Mouse (Mus musculus) A20 (cell line): ENCODE measurements at regions not wholly inside any gene's neighbourhood (a gene's known extent, or its start where the extent isn't known, plus 50 kb on each side); places are given as distances from the start of the nearest gene placed in this dataset.
A peak's percentile ranks its signal among the peaks of the same experiment; 100 is the strongest.
"Not testable (repeated sequence)": the region's sequence is repeated elsewhere in the genome, so short reads cannot be mapped to it uniquely, and the experiment has no call there.

ENCODE experiments used
- DNase-seq: peaks from one replicate; pipeline ENCODE4 v3.0.0-alpha.2; 2011; ENCODE audit warnings: low read depth, low spot score

GRCm38 (mm10) chr14:87612871-87613270, 196.4 kb downstream of the Tdrd3 start:
- no peak for DNase-seq

DNA sequence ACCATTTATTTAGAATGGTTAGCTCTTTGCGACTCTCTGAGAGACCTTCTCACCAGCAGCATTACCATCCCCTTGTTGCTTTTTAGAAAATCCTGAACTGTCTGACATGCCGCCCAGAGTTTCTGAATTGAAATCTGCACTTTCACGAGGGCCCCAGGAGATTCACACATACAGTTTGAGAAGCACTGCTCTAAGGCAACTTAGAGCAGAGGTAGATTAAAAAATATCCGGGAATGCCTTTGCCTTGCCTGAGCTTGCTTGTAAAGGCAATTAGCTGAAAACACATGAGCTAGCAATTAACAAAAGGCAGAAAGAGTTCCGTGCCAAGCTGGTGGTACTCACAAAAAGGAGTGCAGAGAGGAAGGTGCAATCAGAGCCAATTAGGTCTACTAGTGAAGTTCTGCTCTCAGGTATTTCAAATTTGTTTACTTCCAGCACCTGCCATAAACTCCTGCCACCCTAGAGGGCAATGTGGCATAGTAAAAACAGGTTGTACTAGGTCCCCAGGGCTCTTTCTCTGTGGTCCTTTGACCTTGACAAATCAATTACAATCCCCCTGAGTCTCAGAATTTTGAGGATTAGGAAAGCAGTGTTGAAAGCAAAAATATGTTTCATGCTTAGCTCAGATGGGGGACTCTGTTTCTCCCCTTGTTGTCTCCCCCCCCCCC, 203.1 kb downstream of the Tdrd3 start:
- DNase-seq = peak; percentile 32

GRCm38 (mm10) chr14:87631078-87631813, 214.8 kb downstream of the Tdrd3 start:
- no peak for DNase-seq

GRCm38 (mm10) chr14:87634596-87634995, 218.2 kb downstream of the Tdrd3 start:
- DNase-seq = no peak

DNA sequence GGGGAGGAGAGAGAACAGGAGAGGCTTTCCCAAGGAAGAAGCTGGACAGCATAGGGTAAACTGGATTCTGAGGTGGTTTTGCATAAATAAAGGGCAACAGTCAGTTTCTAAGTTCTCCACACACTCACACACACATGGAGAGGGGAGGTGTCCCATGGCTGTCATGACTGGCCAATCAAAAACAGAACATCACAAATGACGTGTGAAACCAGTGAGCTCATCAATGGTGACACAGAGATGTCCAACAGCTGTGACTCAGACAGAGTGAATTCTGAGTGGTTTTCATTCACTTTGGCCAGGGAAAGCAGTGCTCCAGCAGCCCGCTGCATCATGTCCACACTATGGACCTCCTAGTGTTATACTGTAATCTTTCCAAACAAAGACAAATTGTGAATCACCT, 220.7 kb downstream of the Tdrd3 start:
- no peak for DNase-seq

DNA sequence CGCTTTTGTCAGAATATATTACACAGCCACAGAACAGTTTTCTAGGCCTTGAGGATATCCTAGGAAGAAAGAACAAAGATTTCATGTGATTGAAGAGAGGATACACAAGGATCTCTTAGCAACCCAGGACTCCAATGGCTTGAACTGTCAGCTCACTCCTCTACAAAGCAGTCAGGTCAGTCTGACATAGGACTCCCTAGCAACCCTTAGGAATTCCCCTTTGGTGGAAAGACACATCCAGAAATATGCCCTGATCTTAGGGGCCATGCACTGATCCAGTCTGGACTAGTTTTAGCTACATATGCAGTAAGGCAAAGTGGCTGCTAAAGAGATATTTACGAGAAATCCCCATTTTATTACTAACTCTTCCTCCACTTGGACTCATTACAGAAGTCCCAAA, 251.5 kb downstream of the Tdrd3 start:
- no peak for DNase-seq

- DNase-seq = no peak
Observed at GRCm38 (mm10) chr14:87669496-87669895, 253.1 kb downstream of the Tdrd3 start.

- no peak for DNase-seq
Observed at GRCm38 (mm10) chr14:87680788-87681187, 264.3 kb downstream of the Tdrd3 start.

- DNase-seq = not testable (repeated sequence)
Observed at GRCm38 (mm10) chr14:87683091-87683806, 266.8 kb downstream of the Tdrd3 start.

GRCm38 (mm10) chr14:87689866-87690265, 273.4 kb downstream of the Tdrd3 start:
- no peak for DNase-seq

GRCm38 (mm10) chr14:87736456-87736855, 320.0 kb downstream of the Tdrd3 start:
- DNase-seq = no peak

GRCm38 (mm10) chr14:87745524-87745923, 329.1 kb downstream of the Tdrd3 start:
- no peak for DNase-seq

GRCm38 (mm10) chr14:87746011-87746410, 329.6 kb downstream of the Tdrd3 start:
- no peak for DNase-seq

DNA sequence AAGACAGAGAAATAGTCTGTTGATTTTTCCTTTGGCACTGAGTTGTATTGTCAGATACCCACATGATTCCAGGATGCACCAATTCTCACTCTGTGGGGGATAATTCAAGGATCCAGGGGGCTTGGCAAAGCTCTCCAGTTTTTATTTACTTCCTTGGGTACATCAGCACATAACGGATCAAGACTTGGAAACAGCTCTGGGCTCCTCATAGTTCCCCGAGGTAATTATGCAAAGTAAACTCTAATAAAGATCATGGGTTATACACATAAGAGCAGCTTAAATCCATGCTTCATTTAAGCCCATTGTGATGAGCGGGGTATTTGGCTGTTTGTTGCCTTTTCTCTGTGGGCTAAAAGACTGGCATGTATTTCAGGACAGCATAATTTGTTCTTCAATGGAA, 332.6 kb downstream of the Tdrd3 start:
- no peak for DNase-seq

DNA sequence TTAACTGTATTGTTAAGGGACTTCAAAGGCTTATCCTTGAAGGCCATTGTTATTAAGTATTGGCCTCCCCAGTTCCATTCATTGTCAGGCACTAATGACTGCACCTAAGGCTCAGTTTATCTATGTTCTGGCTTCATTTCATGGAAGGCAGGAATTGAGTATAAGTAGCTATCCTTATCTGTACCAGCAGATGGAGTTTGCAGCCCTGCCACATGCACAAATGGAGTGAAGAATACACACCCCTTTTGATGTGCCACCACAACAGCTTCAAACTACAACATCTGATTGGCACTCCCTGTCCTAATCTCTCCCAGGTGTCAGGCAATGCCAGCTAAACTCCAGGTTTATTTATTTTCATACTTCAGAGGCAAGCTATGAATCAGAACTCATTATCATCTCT, 333.3 kb downstream of the Tdrd3 start:
- no peak for DNase-seq

DNA sequence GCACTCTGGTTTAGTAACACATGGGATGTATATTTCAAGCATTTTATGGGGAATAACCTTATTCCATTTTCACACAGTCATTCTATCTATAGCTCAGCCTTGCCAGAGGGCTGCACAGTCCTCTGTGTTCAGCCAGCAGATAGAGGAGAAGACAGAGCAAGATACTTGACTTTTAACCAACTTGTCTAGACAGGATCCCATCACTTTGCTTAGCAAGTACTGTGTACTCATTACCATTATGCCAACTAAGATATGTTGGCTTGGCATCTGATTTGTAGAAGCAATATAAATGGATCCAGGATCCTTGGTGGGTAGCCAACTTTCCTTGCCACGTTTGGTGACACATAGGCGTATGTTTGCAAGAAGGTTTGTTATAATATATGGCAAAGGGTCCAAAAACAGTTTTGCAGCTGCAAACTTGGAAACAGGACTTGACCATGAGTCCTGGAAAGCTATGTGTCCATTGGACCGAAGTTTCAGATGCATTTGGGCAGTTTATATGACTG, 334.3 kb downstream of the Tdrd3 start:
- DNase-seq = no peak

- no peak for DNase-seq
Observed at GRCm38 (mm10) chr14:87754744-87755143, 338.3 kb downstream of the Tdrd3 start.

GRCm38 (mm10) chr14:87775332-87775890, 359.0 kb downstream of the Tdrd3 start:
- DNase-seq = no peak

GRCm38 (mm10) chr14:87799803-87800202, 383.4 kb downstream of the Tdrd3 start:
- no peak for DNase-seq

DNA sequence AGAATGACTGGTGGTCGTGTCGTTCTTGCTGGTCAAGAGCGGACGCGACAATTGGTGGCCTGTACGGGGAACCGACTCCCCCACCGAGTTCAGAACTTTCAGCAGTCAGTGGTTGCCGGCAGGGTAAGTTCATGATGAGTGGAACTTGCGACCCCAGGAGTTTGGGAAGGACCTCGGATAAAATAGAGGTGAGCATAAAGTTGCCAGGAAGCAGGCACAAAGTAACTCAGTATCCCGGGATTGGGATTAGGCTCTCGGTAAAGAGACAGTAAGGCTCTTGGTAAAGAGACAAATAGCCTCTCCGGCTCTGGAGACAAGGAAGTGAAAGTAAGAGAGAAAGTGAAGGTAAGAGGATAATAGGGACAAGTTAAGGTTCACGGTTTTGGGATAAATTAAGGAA, 393.2 kb downstream of the Tdrd3 start:
- not testable (repeated sequence) for DNase-seq

DNA sequence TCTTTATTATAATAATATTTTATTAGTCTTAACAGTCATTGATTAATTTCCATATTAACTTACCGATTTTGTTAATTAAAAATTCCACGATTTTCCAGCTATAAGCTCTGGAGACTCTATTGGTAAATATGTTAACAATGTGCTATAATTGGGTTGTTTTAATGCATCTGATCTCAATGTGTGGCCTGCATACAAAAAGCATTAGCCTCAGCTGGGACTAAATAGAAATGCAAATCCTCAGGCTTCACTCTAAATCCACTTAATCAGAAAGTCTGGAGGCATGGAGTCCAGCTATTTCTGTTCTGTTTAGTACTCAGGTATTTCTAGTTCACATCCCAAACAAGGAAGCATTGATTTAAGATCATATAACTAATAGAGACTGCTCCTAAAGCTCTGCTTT, 427.7 kb downstream of the Tdrd3 start:
- DNase-seq = no peak

DNA sequence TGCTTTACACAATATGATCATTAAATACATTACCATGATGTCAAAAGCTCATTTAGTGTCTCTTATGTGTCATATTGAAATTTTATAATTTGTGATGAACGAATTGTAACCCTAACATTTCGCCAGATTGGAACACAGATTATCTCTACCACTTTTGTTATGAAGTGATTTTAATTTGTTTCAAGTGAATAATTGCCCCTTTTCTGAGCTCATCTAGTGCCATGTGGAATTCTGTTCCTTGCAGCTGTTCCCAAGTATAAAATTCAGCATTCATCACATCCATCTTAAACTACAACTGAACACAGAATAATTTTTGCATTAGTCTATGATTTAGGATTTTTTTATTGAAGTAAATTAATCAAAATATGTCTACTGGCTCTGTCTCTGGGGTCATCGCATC, 445.0 kb downstream of the Tdrd3 start:
- DNase-seq = no peak
